Mouse (Mus musculus) megakaryocyte, embryonic 14.5 days (primary cell): ENCODE results near the gene Gm10447. TPM values are rescaled to one million over a fixed set of nuclear protein-coding genes. Genes with fewer than 3 reads are reported as not detected.

Experiments used
- H3K27me3 ChIP-seq: replicated peaks from 2 replicates; pipeline ENCODE3; 2012; ENCODE audit warnings: inconsistent platforms
- H3K36me3 ChIP-seq: replicated peaks from 2 replicates; pipeline ENCODE3; 2012; ENCODE audit warnings: low read length, inconsistent platforms, mixed read lengths
- H3K4me1 ChIP-seq: 2 replicates; pipeline ENCODE4 v1.6.1; 2012; ENCODE audit warnings: inconsistent platforms
- H3K4me3 ChIP-seq: replicated peaks from 2 replicates; pipeline ENCODE3; 2012; ENCODE audit warnings: moderate library complexity, mild to moderate bottlenecking, inconsistent platforms
- H3K9me3 ChIP-seq: 2 replicates; pipeline ENCODE4 v1.6.1; 2012; ENCODE audit warnings: inconsistent platforms
- FLI1 ChIP-seq: IDR thresholded peaks from 2 replicates; pipeline ENCODE4 v1.6.1; 2012; ENCODE audit warnings: low read length, inconsistent platforms, mixed read lengths
- GATA1 ChIP-seq: IDR thresholded peaks from 3 replicates; pipeline ENCODE4 v1.6.1; 2012; ENCODE audit warnings: mixed read lengths, low read length, inconsistent platforms, borderline replicate concordance
- polyA plus RNA-seq: library from polyadenylated mRNA; stranded (reverse); fragments of >175 nt; gene quantifications from 2 replicates; pipeline ENCODE4 v1.2.3, GENCODE M21; 2012; ENCODE audit warnings: low replicate concordance; ENCODE audit not compliant: insufficient read depth

Gm10447 gene
- polyA plus RNA-seq, 1 experiment: not detected

DNA sequence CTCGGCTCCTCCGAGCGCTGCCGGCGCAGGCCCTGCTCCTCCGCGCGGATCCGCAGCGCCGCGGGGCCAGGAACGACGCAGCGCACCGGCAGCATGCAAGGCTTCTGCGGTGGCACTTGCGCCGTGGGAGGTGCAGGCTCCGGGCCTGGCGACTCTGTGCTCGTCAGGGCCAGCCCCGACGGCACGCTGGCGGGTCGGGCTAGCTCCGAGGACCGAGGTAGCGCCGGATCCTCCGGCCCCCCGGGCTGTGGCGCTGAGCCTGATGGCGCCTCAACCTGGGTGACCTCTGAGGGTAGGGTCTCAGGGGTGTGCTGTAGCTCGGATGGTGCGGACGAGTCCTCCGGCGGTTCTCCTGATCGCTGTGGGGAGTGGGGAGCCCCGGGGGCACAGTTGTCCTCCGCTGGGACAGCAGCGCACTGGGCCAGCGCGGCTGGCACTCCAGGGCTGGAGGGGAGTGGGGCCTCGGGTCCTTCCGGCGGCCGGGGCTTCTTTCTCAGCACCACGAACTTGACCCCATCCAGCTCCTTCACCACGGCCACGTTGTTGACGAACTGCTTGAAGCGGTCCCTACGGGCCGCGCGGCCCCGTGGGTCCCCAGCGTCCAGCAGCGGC is 22.4 kb upstream of the Gm10447 start:
- peak overlapping the region; percentile 89 for H3K4me3 ChIP-seq
- peaks cover 49% of the 10 kb centered on the region for H3K4me1 ChIP-seq
- no peaks in the 10 kb centered on the region for H3K36me3 ChIP-seq
- peaks cover 13% of the 10 kb centered on the region for H3K9me3 ChIP-seq
- H3K27me3 ChIP-seq: peaks cover 68% of the 10 kb centered on the region
- no peak for TF ChIP-seq GATA1
- no peak for TF ChIP-seq FLI1

DNA sequence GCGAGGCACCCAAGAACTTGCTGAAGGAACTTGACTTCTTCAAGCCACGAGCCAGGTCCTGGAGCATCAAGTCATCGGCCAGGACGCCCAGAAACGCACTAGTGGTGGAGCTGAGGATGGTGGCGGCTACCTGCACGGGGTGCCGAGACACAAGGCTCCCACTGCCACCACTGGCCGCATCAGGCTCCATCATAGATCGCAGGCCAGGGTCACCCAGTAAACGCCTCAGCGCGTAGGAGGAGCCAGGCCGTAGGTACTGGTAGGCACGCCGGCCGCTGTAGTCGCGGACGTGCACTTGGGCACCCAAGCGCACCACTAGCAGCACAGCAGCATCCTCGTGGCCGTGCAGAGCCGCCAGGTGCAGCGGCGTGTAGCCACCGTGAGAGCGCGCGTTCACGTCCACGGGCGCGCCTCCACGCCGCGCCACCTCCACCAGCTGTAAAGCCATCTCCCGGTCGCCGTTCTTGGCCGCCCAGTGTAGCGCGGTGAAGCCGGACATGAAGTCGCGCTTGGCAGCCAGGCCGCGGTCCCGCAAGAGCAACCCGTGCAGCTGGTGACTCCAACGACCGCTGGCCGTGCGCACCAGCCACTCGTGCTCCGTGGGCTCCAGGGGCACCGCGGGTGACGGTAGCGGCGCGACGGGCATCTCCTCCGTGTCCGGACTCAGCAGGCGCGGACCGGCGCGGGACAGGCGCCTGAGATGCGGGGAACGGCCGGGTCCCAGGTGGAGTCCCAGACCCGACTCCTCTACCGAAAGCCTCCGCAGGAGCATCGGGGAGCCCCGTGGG is 21.7 kb upstream of the Gm10447 start:
- Histone ChIP-seq H3K36me3 (no peaks in the 10 kb centered on the region), H3K27me3 (peaks cover 74% of the 10 kb centered on the region), H3K9me3 (peaks cover 14% of the 10 kb centered on the region), H3K4me3 (peak overlapping the region; percentile 89), H3K4me1 (peaks cover 47% of the 10 kb centered on the region)
- TF ChIP-seq GATA1: no peak
- no peak for TF ChIP-seq FLI1

DNA sequence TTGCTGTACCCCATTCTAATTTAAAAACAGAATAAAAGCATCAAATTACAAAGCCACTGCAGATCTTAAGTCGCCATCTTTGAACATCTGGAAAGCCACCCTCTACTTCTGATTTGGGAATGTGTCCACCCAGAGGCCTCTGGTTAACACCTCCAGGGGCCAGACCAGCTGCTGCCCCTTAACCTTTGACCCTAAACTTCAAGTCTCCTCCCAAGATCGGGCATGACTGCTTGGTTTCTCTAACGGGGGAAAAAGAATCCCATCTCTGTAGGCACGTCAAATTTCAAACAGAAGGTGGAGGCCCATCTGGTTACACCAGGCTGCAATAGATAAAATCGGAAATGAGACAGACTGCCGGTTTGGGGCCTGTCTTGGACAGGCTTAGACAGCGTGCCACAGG is 20.9 kb upstream of the Gm10447 start:
- Histone ChIP-seq H3K4me1 (peaks cover 47% of the 10 kb centered on the region), H3K27me3 (peaks cover 76% of the 10 kb centered on the region), H3K4me3 (no peak overlapping the region), H3K9me3 (peaks cover 19% of the 10 kb centered on the region), H3K36me3 (no peaks in the 10 kb centered on the region)
- TF ChIP-seq GATA1 (no peak), FLI1 (no peak)

DNA sequence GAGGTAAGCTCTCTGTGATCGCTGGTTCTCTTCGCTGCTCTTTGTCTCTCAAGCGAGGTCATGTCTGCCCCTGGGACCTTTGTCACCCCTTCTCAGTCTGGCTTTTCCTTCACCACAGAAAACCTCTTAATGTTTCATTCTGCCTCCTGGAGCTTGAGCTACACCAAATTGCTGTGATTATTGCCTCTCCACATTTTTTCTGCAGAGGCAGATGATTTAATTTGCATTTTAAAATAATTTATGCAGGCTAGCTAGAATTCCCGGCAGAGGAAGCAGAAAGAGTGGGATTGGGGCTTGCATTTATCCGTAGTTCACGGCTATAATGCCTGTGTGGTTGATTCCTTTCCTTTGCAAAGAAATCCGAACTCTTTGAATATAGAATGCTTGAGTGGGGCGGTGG is 18.7 kb upstream of the Gm10447 start:
- no peak overlapping the region for H3K4me3 ChIP-seq
- peaks cover 86% of the 10 kb centered on the region for H3K27me3 ChIP-seq
- TF ChIP-seq GATA1 (no peak), FLI1 (no peak)

DNA sequence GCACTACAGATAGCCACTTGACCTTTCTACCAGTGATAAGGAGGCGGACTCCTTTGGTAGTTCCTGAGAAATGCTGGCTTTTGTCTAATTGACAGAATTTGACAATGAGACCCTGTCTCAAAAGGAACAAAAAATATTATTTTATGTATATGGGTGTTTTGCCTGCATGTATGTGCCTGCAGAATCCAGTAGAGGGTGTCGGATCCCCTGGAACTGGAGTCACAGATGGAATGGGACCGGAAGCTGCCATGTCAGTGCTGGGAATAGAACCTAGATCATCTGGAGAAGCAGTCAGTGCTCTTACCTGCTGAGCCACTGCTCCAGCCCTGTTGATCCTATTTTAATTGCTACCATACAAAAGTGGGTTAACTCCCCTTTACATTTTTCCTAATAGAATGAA is 15.8 kb upstream of the Gm10447 start:
- H3K27me3 ChIP-seq: peaks cover 79% of the 10 kb centered on the region
- no peaks in the 10 kb centered on the region for H3K36me3 ChIP-seq

More for the DNA sequence above, 18.7 kb upstream of the Gm10447 start:
- H3K36me3 ChIP-seq: no peaks in the 10 kb centered on the region
- H3K4me1 ChIP-seq: peaks cover 41% of the 10 kb centered on the region
- H3K9me3 ChIP-seq: peaks cover 19% of the 10 kb centered on the region

DNA sequence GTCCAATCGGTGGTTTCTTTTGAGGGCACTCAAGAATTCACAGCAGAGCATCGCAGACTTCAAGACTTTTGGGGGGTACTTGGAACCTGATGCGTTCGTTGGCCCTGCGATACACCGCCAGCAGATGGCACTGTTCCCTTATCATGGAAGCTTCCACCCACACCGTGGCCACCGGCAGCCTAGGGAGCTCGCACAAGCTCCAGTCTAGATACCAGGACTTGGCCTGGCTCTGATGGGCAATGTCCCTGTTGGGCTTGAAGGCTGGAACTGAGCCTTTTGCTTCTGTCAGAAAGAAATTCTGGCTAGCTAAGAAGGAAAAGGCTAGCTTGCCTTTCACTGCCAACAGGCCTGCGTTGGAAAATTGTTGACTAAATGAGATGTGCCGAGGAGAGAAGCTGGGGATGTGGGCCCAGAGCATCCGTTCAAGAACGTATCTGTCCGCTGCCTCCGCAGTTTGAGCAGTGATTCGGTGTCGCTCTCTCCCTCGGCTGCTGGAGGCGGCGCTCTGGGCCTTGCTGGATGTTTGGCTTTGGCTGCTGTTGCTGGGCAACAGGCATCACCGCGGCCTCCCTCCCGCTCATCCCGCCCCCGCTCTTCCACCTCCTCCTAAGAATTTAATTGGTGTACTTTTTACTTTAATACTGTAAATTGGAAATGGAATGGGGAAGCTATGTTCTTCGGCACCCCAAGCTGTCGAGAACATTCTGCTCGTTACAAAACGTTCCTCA is 13.2 kb upstream of the Gm10447 start, which contains the start of gene Gm9837:
Gene Gm9837 (minus strand): TSS at position 512 of the 728 bp plus-strand sequence.
- H3K4me1 ChIP-seq: peaks cover 33% of the 10 kb centered on the region
- peaks cover 82% of the 10 kb centered on the region for H3K27me3 ChIP-seq
- no peaks in the 10 kb centered on the region for H3K36me3 ChIP-seq
- peak within 1 kb of the TSS; percentile 59 for H3K4me3 ChIP-seq
- no peak for TF ChIP-seq GATA1
- no peak for TF ChIP-seq FLI1
- H3K9me3 ChIP-seq: peaks cover 5% of the 10 kb centered on the region

More for the DNA sequence above, 15.8 kb upstream of the Gm10447 start:
- TF ChIP-seq GATA1: no peak
- no peak for TF ChIP-seq FLI1
- H3K4me3 ChIP-seq: no peak overlapping the region
- H3K4me1 ChIP-seq: peaks cover 33% of the 10 kb centered on the region
- peaks cover 5% of the 10 kb centered on the region for H3K9me3 ChIP-seq

DNA sequence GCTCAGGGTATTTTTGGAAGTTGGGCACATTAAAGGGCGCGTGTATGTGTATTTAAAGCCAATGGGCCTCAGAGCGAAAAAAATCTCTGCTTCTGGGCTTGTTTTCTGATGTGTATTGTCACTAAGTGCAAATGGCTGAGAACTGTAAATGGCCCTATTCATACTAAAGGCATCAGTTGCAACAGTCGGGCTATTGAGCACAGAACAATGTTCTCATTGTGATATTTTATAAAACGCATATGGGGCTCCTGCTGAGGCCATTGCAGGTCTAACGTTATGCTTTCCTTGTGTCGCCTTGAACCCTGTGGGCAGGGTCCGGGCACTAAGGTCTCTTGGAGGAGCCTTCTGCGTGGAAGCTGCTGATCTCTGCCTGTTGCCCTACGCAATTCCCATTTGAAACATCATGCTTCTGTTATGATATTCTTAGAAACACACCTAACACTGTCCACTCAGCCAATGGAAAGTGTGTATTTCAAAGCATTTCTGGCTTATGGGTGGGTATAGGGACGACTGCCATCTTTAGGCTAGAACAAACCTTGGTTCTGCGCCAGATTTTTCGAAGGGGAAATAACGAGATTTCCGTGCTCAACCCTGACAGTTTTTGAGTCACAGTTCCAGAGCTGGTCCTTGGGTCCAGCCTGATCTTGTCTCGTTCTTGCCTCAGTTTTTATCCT is 12.5 kb upstream of the Gm10447 start:
- Histone ChIP-seq H3K4me3 (no peak overlapping the region), H3K9me3 (peaks cover 10% of the 10 kb centered on the region), H3K27me3 (peaks cover 83% of the 10 kb centered on the region), H3K4me1 (peaks cover 33% of the 10 kb centered on the region), H3K36me3 (no peaks in the 10 kb centered on the region)
- TF ChIP-seq GATA1 (no peak), FLI1 (no peak)

DNA sequence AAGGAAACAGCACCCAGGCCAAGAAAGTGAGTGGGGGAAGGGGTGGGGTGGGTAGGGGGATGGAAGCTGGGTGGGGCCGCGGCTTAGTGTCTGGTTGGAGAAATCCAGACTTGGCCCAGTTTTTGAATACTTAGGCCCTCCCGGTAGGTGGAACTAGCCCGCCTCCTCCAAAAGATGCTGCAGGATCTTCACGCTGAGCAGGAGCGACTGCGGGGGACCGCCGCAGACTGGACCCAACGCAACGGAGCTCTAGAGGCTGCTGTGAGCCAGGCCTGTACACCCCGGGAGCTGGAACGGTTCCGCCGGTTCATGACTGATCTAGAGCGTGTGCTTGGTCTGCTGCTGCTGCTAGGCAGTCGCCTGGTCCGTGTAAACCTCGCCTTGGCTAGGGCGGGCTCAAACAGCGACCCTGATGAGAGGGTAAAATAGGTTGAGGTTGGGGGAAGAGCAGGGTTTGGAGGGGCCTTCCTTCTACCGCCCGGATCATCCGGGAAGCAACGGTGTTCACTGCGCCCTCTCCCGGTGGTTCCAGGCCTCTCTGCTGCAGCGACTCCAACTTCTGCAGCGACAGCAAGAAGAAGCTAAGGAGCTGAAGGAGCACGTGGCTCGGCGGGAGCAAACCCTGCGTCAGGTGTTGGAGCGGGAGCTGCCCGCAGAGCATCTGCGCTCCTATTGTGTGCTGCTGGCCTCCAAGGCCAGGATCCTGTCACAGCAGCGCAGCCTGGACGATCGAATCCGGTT is 9.5 kb upstream of the Gm10447 start:
- Histone ChIP-seq H3K4me3 (peak overlapping the region; percentile 85), H3K36me3 (no peaks in the 10 kb centered on the region), H3K4me1 (peaks cover 44% of the 10 kb centered on the region), H3K27me3 (peaks cover 91% of the 10 kb centered on the region), H3K9me3 (peaks cover 5% of the 10 kb centered on the region)
- TF ChIP-seq GATA1 (no peak), FLI1 (no peak)
